Mouse (Mus musculus): Measurements from ENCODE around the gene Gm17509.
A peak's percentile ranks its signal among the peaks of the same experiment; 100 is the strongest.

Gene Gm17509

GRCm38 (mm10) chr13:117220501-117221321, at the start of gene Gm17509:
Gene Gm17509, minus strand, starts transcription at chr13:117221075.
- Histone ChIP-seq H3K27me3 (ENCODE audit: insufficient read depth, low read length) (no peaks in the 10 kb centered on the region), H3K36me3 (ENCODE audit: insufficient read depth, low read length) (peaks cover 8% of the 10 kb centered on the region), H3K4me3 (replicated peaks; ENCODE audit: low read length) (peak within 1 kb of the TSS; percentile 91), H3K4me1 (replicated peaks; ENCODE audit: low read depth, low read length) (peaks cover 73% of the 10 kb centered on the region), H3K9me3 (ENCODE audit: low read length) (no peaks in the 10 kb centered on the region)
- TF ChIP-seq POU5F1 (IDR thresholded peaks at IDR 0.05; ENCODE audit: borderline replicate concordance, low read length) (no peak), CTCF (conservative IDR thresholded peaks at IDR 0.05; ENCODE audit: low read length) (no peak)

- Histone ChIP-seq H3K4me1 (replicated peaks; ENCODE audit: low read depth, low read length) (no peaks in the 10 kb centered on the region), H3K4me3 (replicated peaks; ENCODE audit: low read length) (no peak overlapping the region), H3K9me3 (ENCODE audit: low read length) (no peaks in the 10 kb centered on the region), H3K27me3 (ENCODE audit: insufficient read depth, low read length) (no peaks in the 10 kb centered on the region), H3K36me3 (ENCODE audit: insufficient read depth, low read length) (peaks cover 90% of the 10 kb centered on the region)
- TF ChIP-seq CTCF (conservative IDR thresholded peaks at IDR 0.05; ENCODE audit: low read length), result no peak
- no peak for TF ChIP-seq NANOG (IDR thresholded peaks at IDR 0.05; ENCODE audit: borderline replicate concordance, low read length)
- no peak for TF ChIP-seq POU5F1 (IDR thresholded peaks at IDR 0.05; ENCODE audit: borderline replicate concordance, low read length)
Observed at GRCm38 (mm10) chr13:117267963-117268362, 47.1 kb upstream of the Gm17509 start.

- no peaks in the 10 kb centered on the region for H3K9me3 ChIP-seq (ENCODE audit: low read length)
- TF ChIP-seq CTCF (conservative IDR thresholded peaks at IDR 0.05; ENCODE audit: low read length), result no peak
- no peak for TF ChIP-seq POU5F1 (IDR thresholded peaks at IDR 0.05; ENCODE audit: borderline replicate concordance, low read length)
- TF ChIP-seq NANOG (IDR thresholded peaks at IDR 0.05; ENCODE audit: borderline replicate concordance, low read length), result no peak
- H3K36me3 ChIP-seq (ENCODE audit: insufficient read depth, low read length), result peaks cover 92% of the 10 kb centered on the region
- no peaks in the 10 kb centered on the region for H3K4me1 ChIP-seq (replicated peaks; ENCODE audit: low read depth, low read length)
- H3K27me3 ChIP-seq (ENCODE audit: insufficient read depth, low read length), result no peaks in the 10 kb centered on the region
- H3K4me3 ChIP-seq (replicated peaks; ENCODE audit: low read length), result no peak overlapping the region
Observed at GRCm38 (mm10) chr13:117266156-117266555, 45.3 kb upstream of the Gm17509 start.

- TF ChIP-seq POU5F1 (IDR thresholded peaks at IDR 0.05; ENCODE audit: borderline replicate concordance, low read length) (no peak), CTCF (conservative IDR thresholded peaks at IDR 0.05; ENCODE audit: low read length) (no peak), NANOG (IDR thresholded peaks at IDR 0.05; ENCODE audit: borderline replicate concordance, low read length) (no peak)
- Histone ChIP-seq H3K27me3 (ENCODE audit: insufficient read depth, low read length) (no peaks in the 10 kb centered on the region), H3K4me1 (replicated peaks; ENCODE audit: low read depth, low read length) (no peaks in the 10 kb centered on the region), H3K4me3 (replicated peaks; ENCODE audit: low read length) (no peak overlapping the region), H3K9me3 (ENCODE audit: low read length) (no peaks in the 10 kb centered on the region), H3K36me3 (ENCODE audit: insufficient read depth, low read length) (peaks cover 98% of the 10 kb centered on the region)
Observed at GRCm38 (mm10) chr13:117260704-117261103, 39.8 kb upstream of the Gm17509 start.

GRCm38 (mm10) chr13:117242621-117243020, 21.7 kb upstream of the Gm17509 start:
- no peak overlapping the region for H3K4me3 ChIP-seq (replicated peaks; ENCODE audit: low read length)
- no peaks in the 10 kb centered on the region for H3K9me3 ChIP-seq (ENCODE audit: low read length)
- no peaks in the 10 kb centered on the region for H3K27me3 ChIP-seq (ENCODE audit: insufficient read depth, low read length)
- peaks cover 61% of the 10 kb centered on the region for H3K36me3 ChIP-seq (ENCODE audit: insufficient read depth, low read length)
- H3K4me1 ChIP-seq (replicated peaks; ENCODE audit: low read depth, low read length), result peaks cover 64% of the 10 kb centered on the region
- no peak for TF ChIP-seq NANOG (IDR thresholded peaks at IDR 0.05; ENCODE audit: borderline replicate concordance, low read length)
- no peak for TF ChIP-seq CTCF (conservative IDR thresholded peaks at IDR 0.05; ENCODE audit: low read length)
- no peak for TF ChIP-seq POU5F1 (IDR thresholded peaks at IDR 0.05; ENCODE audit: borderline replicate concordance, low read length)

- no peaks in the 10 kb centered on the region for H3K27me3 ChIP-seq (ENCODE audit: insufficient read depth, low read length)
- no peak for TF ChIP-seq NANOG (IDR thresholded peaks at IDR 0.05; ENCODE audit: borderline replicate concordance, low read length)
- no peak for TF ChIP-seq CTCF (conservative IDR thresholded peaks at IDR 0.05; ENCODE audit: low read length)
- no peak for TF ChIP-seq POU5F1 (IDR thresholded peaks at IDR 0.05; ENCODE audit: borderline replicate concordance, low read length)
- H3K36me3 ChIP-seq (ENCODE audit: insufficient read depth, low read length), result peaks cover 67% of the 10 kb centered on the region
- H3K9me3 ChIP-seq (ENCODE audit: low read length), result no peaks in the 10 kb centered on the region
- no peak overlapping the region for H3K4me3 ChIP-seq (replicated peaks; ENCODE audit: low read length)
- peaks cover 69% of the 10 kb centered on the region for H3K4me1 ChIP-seq (replicated peaks; ENCODE audit: low read depth, low read length)
Observed at GRCm38 (mm10) chr13:117242063-117242462, 21.2 kb upstream of the Gm17509 start.

GRCm38 (mm10) chr13:117237111-117237510, 16.2 kb upstream of the Gm17509 start:
- peaks cover 68% of the 10 kb centered on the region for H3K4me1 ChIP-seq (replicated peaks; ENCODE audit: low read depth, low read length)
- H3K27me3 ChIP-seq (ENCODE audit: insufficient read depth, low read length), result no peaks in the 10 kb centered on the region
- no peak overlapping the region for H3K4me3 ChIP-seq (replicated peaks; ENCODE audit: low read length)
- H3K9me3 ChIP-seq (ENCODE audit: low read length), result no peaks in the 10 kb centered on the region
- TF ChIP-seq CTCF (conservative IDR thresholded peaks at IDR 0.05; ENCODE audit: low read length) (no peak), NANOG (IDR thresholded peaks at IDR 0.05; ENCODE audit: borderline replicate concordance, low read length) (no peak), POU5F1 (IDR thresholded peaks at IDR 0.05; ENCODE audit: borderline replicate concordance, low read length) (no peak)
- H3K36me3 ChIP-seq (ENCODE audit: insufficient read depth, low read length), result peaks cover 83% of the 10 kb centered on the region

- H3K27me3 ChIP-seq (ENCODE audit: insufficient read depth, low read length), result no peaks in the 10 kb centered on the region
- H3K36me3 ChIP-seq (ENCODE audit: insufficient read depth, low read length), result peaks cover 88% of the 10 kb centered on the region
- TF ChIP-seq POU5F1 (IDR thresholded peaks at IDR 0.05; ENCODE audit: borderline replicate concordance, low read length) (no peak), CTCF (conservative IDR thresholded peaks at IDR 0.05; ENCODE audit: low read length) (no peak), NANOG (IDR thresholded peaks at IDR 0.05; ENCODE audit: borderline replicate concordance, low read length) (no peak)
- H3K4me3 ChIP-seq (replicated peaks; ENCODE audit: low read length), result no peak overlapping the region
- no peaks in the 10 kb centered on the region for H3K9me3 ChIP-seq (ENCODE audit: low read length)
- H3K4me1 ChIP-seq (replicated peaks; ENCODE audit: low read depth, low read length), result peaks cover 71% of the 10 kb centered on the region
Observed at GRCm38 (mm10) chr13:117235530-117236212, 14.8 kb upstream of the Gm17509 start.

Measured in E14TG2a.4 (cell line).